Mouse (Mus musculus) lung, postnatal 0 days (tissue): Measurements from ENCODE around the gene Relt. TPM values are rescaled to one million over a fixed set of nuclear protein-coding genes. Genes with fewer than 3 reads are reported as not detected.

Experiments used
- ATAC-seq: fragments of 200-750 bp; cut with Nextera tagmentation; 2 replicates; pipeline ENCODE4 v1.8.0; 2017; ENCODE audit warnings: moderate library complexity
- DNase-seq: peaks from one replicate; pipeline ENCODE4 v3.0.0-alpha.2; 2016; ENCODE audit warnings: low spot score
- H3K27ac ChIP-seq: fragments of 300-500 bp; sonication (generic); 2 replicates; pipeline ENCODE4 v1.5.1; 2014; ENCODE audit warnings: antibody characterized with exemption, mild to moderate bottlenecking, low read length, mixed read lengths
- H3K27me3 ChIP-seq: fragments of 300-500 bp; sonication (generic); replicated peaks from 2 replicates; pipeline ENCODE4 v1.6.1; 2014; ENCODE audit warnings: low read length, mixed read lengths; ENCODE audit not compliant: insufficient read depth
- H3K36me3 ChIP-seq: fragments of 300-500 bp; sonication (generic); 2 replicates; pipeline ENCODE4 v1.6.1; 2014; ENCODE audit warnings: low read length, mixed read lengths; ENCODE audit not compliant: insufficient read depth
- H3K4me1 ChIP-seq: fragments of 300-500 bp; sonication (generic); 2 replicates; pipeline ENCODE4 v1.6.1; 2014; ENCODE audit warnings: antibody characterized with exemption, low read depth, low read length, mixed read lengths; ENCODE audit not compliant: insufficient read depth
- H3K4me2 ChIP-seq: fragments of 300-500 bp; sonication (generic); replicated peaks from 2 replicates; pipeline ENCODE4 v1.6.1; 2014; ENCODE audit warnings: low read depth, mild to moderate bottlenecking, low read length, moderate library complexity, mixed read lengths
- H3K4me3 ChIP-seq: fragments of 300-500 bp; sonication (generic); 2 replicates; pipeline ENCODE4 v1.5.1; 2014; ENCODE audit warnings: low read depth, low read length
- H3K9ac ChIP-seq: fragments of 300-500 bp; sonication (generic); replicated peaks from 2 replicates; pipeline ENCODE4 v1.6.1; 2014; ENCODE audit warnings: low read depth, mild to moderate bottlenecking
- H3K9me3 ChIP-seq: fragments of 300-500 bp; sonication (generic); 2 replicates; pipeline ENCODE4 v1.6.1; 2016; ENCODE audit warnings: low read length, mixed read lengths
- CTCF ChIP-seq: IDR thresholded peaks from 2 replicates; pipeline ENCODE4 v1.5.1; 2016; ENCODE audit warnings: antibody characterized with exemption, mild to moderate bottlenecking
- EP300 ChIP-seq: IDR thresholded peaks from 2 replicates; pipeline ENCODE4 v1.6.1; 2016; ENCODE audit warnings: antibody characterized with exemption, mild to moderate bottlenecking, control low read depth
- WGBS: fragments of 180-500 bp; shearing (Covaris S2); extraction: QIAGEN DNeasy Blood & Tissue Kit; methylation state at CpG from one replicate; pipeline ENCODE4 v1.1.7; 2014; 5-methylcytosine and 5-hydroxymethylcytosine counted together
- polyA plus RNA-seq: library from polyadenylated mRNA; unstranded; fragments of >200 nt; fragmentation: Nextera tagmentation; extraction: Ambion mirVana; gene quantifications from 2 replicates; pipeline ENCODE4 v1.2.1, GENCODE M21; 2015

Relt gene
- polyA plus RNA-seq, 1 experiment from 2014 or later: 3.8 TPM

DNA sequence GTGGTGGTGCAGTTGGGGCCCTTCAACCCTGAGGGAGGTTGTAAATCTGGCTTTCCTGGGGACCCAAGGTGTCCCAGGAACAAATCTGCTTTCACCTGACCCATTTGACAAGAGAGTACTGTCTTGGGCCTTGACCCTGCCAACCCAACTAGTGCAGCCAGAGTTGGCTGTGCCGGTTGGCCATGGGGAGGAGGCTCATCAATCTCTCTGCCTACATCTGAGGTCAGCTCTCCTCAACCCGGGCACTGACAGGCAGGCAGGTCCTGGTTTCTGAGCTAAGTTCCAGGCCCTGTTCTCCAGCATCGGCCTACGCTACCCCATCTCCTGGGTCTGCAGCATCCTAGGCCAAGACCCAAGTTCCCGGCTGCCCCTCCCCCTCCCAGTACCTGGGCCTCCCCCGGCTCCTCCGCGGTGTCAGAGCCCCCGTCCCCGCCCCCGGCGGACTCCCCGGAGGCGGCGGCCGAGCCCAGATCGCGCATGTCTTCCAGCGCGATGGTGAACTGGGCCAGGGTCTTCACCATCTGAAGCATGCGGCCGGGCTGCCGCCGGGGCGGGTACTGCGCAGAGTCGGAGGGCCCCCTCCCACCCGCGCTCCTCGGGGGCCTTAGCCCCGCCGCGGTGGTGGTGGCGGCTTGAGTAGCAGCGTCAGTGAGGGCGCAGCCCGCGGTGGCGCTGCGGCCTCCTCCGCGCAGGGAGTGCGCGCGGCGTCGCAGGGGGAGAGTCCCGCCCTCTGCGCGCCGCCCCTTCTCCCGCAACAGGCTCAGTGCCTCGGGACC, 31.0 kb upstream of the Relt start:
- H3K36me3 ChIP-seq: peaks cover 8% of the 10 kb centered on the region
- H3K4me3 ChIP-seq: peak overlapping the region; percentile 42
- TF ChIP-seq CTCF (no peak; the same call in 1 of the 2 replicates), EP300 (no peak)
- peak overlapping the region; percentile 83 for H3K4me2 ChIP-seq
- 7% methylated on average over 40 of the region's 53 CpGs for WGBS
- no peak overlapping the region for H3K27ac ChIP-seq
- H3K4me1 ChIP-seq: peaks cover 5% of the 10 kb centered on the region
- H3K9me3 ChIP-seq: no peaks in the 10 kb centered on the region
- peak overlapping the region; percentile 32; the same call in 1 of the 2 replicates for H3K9ac ChIP-seq
- ATAC-seq (peak; percentile 60), DNase-seq (peak; percentile 49)
- no peaks in the 10 kb centered on the region for H3K27me3 ChIP-seq

DNA sequence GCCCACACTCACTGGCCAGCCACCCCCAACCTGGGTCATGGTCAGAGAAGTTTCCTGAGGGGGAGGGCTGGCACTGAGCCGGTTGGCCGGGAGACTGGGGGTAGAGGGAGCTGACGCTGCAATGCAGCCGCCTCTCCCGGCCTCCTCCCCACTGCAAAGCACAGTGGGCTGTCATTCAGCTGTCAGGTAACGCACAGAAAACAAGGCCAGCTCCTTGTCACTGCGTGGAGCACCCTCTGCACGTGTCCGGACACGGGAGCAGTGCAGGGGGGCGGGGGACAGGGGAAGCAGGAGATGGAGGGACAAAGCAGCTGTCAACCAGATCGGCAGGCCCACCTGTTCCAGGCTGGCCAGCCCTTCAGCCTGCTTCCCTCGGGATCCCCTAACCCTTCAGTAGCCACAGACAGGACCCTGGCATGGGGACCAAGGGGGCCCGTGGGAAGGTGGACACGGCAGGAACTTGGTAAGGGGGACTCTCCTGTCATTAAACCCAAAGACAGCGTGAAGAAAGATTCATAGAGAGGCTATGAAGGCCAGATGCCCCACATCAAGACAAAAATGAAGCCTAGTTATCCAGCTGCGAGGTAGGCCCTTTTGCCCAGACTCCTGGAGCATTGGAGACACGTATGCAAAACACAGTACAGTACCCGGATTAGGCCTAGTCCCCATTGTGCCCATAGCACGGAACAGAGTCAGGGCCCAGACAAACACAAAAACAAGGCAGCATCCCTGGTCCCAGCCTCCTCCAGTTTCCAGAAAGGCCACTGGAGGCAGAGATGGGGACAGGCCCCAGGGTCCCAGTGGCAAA, 30.2 kb upstream of the Relt start:
- peak; percentile 16 for ATAC-seq
- H3K4me2 ChIP-seq: no peak overlapping the region
- 37% methylated on average over 20 of the region's 20 CpGs for WGBS
- no peak for TF ChIP-seq CTCF
- TF ChIP-seq EP300: no peak
- peaks cover 12% of the 10 kb centered on the region for H3K36me3 ChIP-seq
- no peak overlapping the region for H3K4me3 ChIP-seq
- DNase-seq: no peak
- H3K9me3 ChIP-seq: no peaks in the 10 kb centered on the region
- no peak overlapping the region for H3K9ac ChIP-seq
- peaks cover 5% of the 10 kb centered on the region for H3K4me1 ChIP-seq
- H3K27ac ChIP-seq: no peak overlapping the region
- no peaks in the 10 kb centered on the region for H3K27me3 ChIP-seq

DNA sequence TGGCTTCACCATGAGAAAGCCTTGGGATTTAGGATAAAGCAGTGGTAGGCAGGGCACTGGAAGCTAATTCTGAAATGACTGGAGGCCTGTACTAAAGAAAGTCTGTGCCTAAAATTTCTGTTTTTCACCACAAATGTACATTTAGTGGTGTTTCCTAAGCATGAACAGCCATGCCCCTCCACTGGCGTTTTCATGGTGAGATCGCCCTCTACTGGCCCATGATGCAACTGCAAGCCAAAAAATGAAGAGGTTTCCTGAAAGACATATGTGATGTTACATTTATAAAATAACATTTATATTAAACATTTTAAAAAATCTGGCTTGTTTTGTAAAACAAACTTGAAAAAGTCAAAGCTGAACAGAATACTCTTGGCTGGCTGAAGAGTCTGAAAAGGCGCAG, 23.3 kb upstream of the Relt start:
- Histone ChIP-seq H3K9ac (no peak overlapping the region), H3K36me3 (peaks cover 43% of the 10 kb centered on the region), H3K4me1 (no peaks in the 10 kb centered on the region), H3K27ac (no peak overlapping the region), H3K27me3 (no peaks in the 10 kb centered on the region), H3K4me2 (no peak overlapping the region), H3K9me3 (no peaks in the 10 kb centered on the region), H3K4me3 (no peak overlapping the region)
- 29% methylated on average over 3 of the region's 3 CpGs for WGBS
- ATAC-seq (no peak), DNase-seq (peak; percentile 53)
- no peak for TF ChIP-seq EP300
- peak; percentile 87 for TF ChIP-seq CTCF

DNA sequence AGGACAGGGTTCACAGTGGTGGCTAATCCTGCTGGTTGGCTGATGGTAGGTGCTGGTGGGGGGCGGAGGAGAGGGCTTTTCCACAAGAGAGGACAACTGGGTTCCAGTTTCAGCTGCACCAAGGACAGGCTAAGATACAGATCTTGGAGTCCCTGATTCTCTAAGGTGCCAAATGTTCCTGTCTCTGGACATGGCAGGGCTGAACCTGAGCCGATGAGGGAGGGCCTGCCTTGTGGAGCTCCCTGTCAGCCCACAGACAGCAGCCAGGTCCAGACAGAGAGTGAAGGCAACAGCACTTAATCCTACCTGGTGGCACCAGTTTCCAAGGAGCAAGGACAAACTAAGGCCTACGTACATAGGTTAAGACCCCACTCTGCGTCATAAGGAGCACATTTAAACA, 21.2 kb upstream of the Relt start:
- no peak overlapping the region for H3K9ac ChIP-seq
- H3K4me1 ChIP-seq: no peaks in the 10 kb centered on the region
- no peak overlapping the region for H3K27ac ChIP-seq
- ATAC-seq (no peak), DNase-seq (no peak)
- 95% methylated on average over 4 of the region's 4 CpGs for WGBS
- no peaks in the 10 kb centered on the region for H3K9me3 ChIP-seq
- H3K4me2 ChIP-seq: no peak overlapping the region
- TF ChIP-seq CTCF: no peak
- no peak for TF ChIP-seq EP300
- H3K4me3 ChIP-seq: no peak overlapping the region
- no peaks in the 10 kb centered on the region for H3K27me3 ChIP-seq
- peaks cover 53% of the 10 kb centered on the region for H3K36me3 ChIP-seq

DNA sequence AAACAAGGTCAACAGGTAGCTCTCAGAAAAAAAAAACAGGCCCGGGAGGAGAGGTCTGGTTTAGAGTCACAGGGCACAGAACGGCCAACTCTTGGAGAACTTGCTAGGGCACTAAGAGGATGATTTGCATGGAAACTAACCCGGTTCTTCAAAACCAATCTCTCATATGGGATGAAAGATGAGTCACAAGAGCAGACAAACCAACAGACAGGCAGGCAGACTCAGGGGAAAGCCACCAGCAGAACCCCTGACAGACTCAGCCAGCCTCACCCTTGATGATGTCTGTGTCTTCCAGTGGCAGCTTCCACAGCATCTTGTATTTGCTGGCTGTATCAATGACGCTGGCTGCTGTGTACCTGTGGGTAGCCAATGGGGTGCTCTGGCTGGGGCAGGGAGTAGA, 18.7 kb upstream of the Relt start:
- Histone ChIP-seq H3K36me3 (peaks cover 72% of the 10 kb centered on the region), H3K9me3 (no peaks in the 10 kb centered on the region)

DNA sequence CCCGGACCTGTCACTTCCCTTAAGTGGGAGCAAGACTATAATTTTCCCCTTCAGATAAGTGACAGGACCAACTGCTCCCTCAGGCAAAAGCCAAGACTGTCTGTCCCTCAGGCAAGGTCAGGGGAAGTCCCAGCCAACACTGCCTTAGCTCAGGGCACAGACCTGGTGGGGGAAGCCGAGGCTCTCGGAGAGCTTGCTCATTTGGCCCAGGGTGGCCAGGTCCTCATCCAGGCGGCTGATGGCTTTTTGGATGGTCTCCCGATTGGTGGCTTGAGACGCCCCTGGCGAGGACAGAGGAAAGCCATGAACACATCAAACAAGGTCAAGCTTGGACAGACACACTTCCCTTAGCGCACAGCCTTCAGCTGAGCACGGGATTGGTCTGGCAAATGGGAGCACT, 18.3 kb upstream of the Relt start:
- Histone ChIP-seq H3K4me2 (no peak overlapping the region), H3K9ac (no peak overlapping the region), H3K27ac (no peak overlapping the region), H3K9me3 (no peaks in the 10 kb centered on the region), H3K36me3 (peaks cover 75% of the 10 kb centered on the region), H3K4me1 (no peaks in the 10 kb centered on the region), H3K4me3 (no peak overlapping the region), H3K27me3 (no peaks in the 10 kb centered on the region)
- DNase-seq (no peak), ATAC-seq (no peak)
- 84% methylated on average over 9 of the region's 9 CpGs for WGBS
- TF ChIP-seq EP300 (no peak), CTCF (no peak)

More for the DNA sequence above, 18.7 kb upstream of the Relt start:
- Histone ChIP-seq H3K9ac (no peak overlapping the region), H3K4me2 (no peak overlapping the region), H3K27me3 (no peaks in the 10 kb centered on the region), H3K27ac (no peak overlapping the region), H3K4me3 (no peak overlapping the region), H3K4me1 (no peaks in the 10 kb centered on the region)
- TF ChIP-seq EP300: no peak
- TF ChIP-seq CTCF: no peak
- no peak for ATAC-seq
- 84% methylated on average over 4 of the region's 4 CpGs for WGBS
- no peak for DNase-seq
